Mouse (Mus musculus): Measurements from ENCODE around the gene Olfr1392. TPM values are rescaled to one million over a fixed set of nuclear protein-coding genes. Genes with fewer than 3 reads are reported as not detected.

The Olfr1392 gene
- total and polyA plus RNA-seq, 3 experiments, result not detected

- TF ChIP-seq MAZ (IDR thresholded peaks at IDR 0.05; ENCODE audit: low read depth, low read length) (no peak), HCFC1 (IDR thresholded peaks at IDR 0.05; ENCODE audit: low read depth, low read length) (no peak), RAD21 (IDR thresholded peaks at IDR 0.05; ENCODE audit: low read depth, low read length) (no peak), RCOR1 (conservative IDR thresholded peaks at IDR 0.05; ENCODE audit: low read depth, low read length) (no peak), E2F4 (IDR thresholded peaks at IDR 0.05; ENCODE audit: insufficient replicate concordance, low read depth, low read length) (no peak), CHD1 (IDR thresholded peaks at IDR 0.05; ENCODE audit: low read depth, low read length) (no peak), SIN3A (IDR thresholded peaks at IDR 0.05; ENCODE audit: low read length) (no peak), USF1 (IDR thresholded peaks at IDR 0.05; ENCODE audit: low read depth, low read length) (no peak), PAX5 (IDR thresholded peaks at IDR 0.05; ENCODE audit: low read length) (no peak), POLR2AphosphoS2 (IDR thresholded peaks at IDR 0.05; ENCODE audit: low read depth, low read length) (no peak), CTCF (conservative IDR thresholded peaks at IDR 0.05 in 1 of 2, IDR thresholded peaks at IDR 0.05 in 1 of 2; ENCODE audit: low read depth in 2 of 2, low read length in 2 of 2) (no peak)
- in situ Hi-C loops (cut with MboI; ENCODE audit: low pct_ligation_motif_present, low pct_unique_long_range_greater_than_20kb, low sequenced_read_pairs) (loop anchor here (25.0 kb wide), 1 partner anchor 162 kb away; the partner anchor contains the start of gene Olfr1396), dilution Hi-C loops (cut with MboI; ENCODE audit: extremely low pct_ligation_motif_present, extremely low pct_unique_long_range_greater_than_20kb, low sequenced_read_pairs) (no loop called here)
- H3K4me3 ChIP-seq (replicated peaks in 1 of 3; ENCODE audit: low read depth in 2 of 3, low read length in 2 of 3, poor library complexity in 1 of 3), result no peak overlapping the region
- no peaks in the 10 kb centered on the region for H3K79me2 ChIP-seq (replicated peaks; ENCODE audit: control insufficient read depth, extremely low read depth, insufficient read depth, poor library complexity, severe bottlenecking)
- peaks cover 0 to 1% of the 10 kb centered on the region in 2 experiments for H3K36me3 ChIP-seq (replicated peaks in 1 of 2; ENCODE audit: control insufficient read depth in 1 of 2, insufficient read depth in 1 of 2, low read length in 1 of 2)
- no peak overlapping the region for H3K27ac ChIP-seq (ENCODE audit: insufficient read depth, low read depth)
- no peak for DNase-seq (ENCODE audit: extremely low read depth)
- H3K9ac ChIP-seq (ENCODE audit: insufficient read depth, low read depth), result no peak overlapping the region
- no peaks in the 10 kb centered on the region for H3K27me3 ChIP-seq (replicated peaks)
- no peaks in the 10 kb centered on the region for H3K9me3 ChIP-seq (replicated peaks; ENCODE audit: low read length)
- peaks cover 0 to 3% of the 10 kb centered on the region in 2 experiments; a peak in 2 of 4 replicates for H3K4me1 ChIP-seq (ENCODE audit: control insufficient read depth in 1 of 2, insufficient read depth in 2 of 2)
- H3K4me2 ChIP-seq (ENCODE audit: insufficient read depth, low read depth, poor library complexity, severe bottlenecking), result no peak overlapping the region
These were observed 11.1 kb upstream of the Olfr1392 start for GRCm38 (mm10) chr11:49273834-49274519.

- Histone ChIP-seq H3K4me3 (replicated peaks in 1 of 3; ENCODE audit: low read depth in 2 of 3, low read length in 2 of 3, poor library complexity in 1 of 3) (no peak within 1 kb of the TSS), H3K9ac (ENCODE audit: insufficient read depth, low read depth) (no peak within 1 kb of the TSS), H3K9me3 (replicated peaks; ENCODE audit: low read length) (no peaks in the 10 kb centered on the region), H3K4me1 (ENCODE audit: control insufficient read depth in 1 of 2, insufficient read depth in 2 of 2) (no peaks in the 10 kb centered on the region), H3K36me3 (replicated peaks in 1 of 2; ENCODE audit: control insufficient read depth in 1 of 2, insufficient read depth in 1 of 2, low read length in 1 of 2) (no peaks in the 10 kb centered on the region), H3K27ac (ENCODE audit: insufficient read depth, low read depth) (no peak within 1 kb of the TSS), H3K27me3 (replicated peaks) (no peaks in the 10 kb centered on the region), H3K4me2 (ENCODE audit: insufficient read depth, low read depth, poor library complexity, severe bottlenecking) (no peak within 1 kb of the TSS), H3K79me2 (replicated peaks; ENCODE audit: control insufficient read depth, extremely low read depth, insufficient read depth, poor library complexity, severe bottlenecking) (no peaks in the 10 kb centered on the region)
- no peak for DNase-seq (ENCODE audit: extremely low read depth)
- in situ Hi-C loops (cut with MboI; ENCODE audit: low pct_ligation_motif_present, low pct_unique_long_range_greater_than_20kb, low sequenced_read_pairs), result no loop called here
- TF ChIP-seq POLR2AphosphoS2 (IDR thresholded peaks at IDR 0.05; ENCODE audit: low read depth, low read length), result no peak
- no peak for TF ChIP-seq ZKSCAN1 (IDR thresholded peaks at IDR 0.05; ENCODE audit: borderline replicate concordance, low read depth, low read length)
- no peak for TF ChIP-seq ELF1 (IDR thresholded peaks at IDR 0.05; ENCODE audit: low read depth, low read length)
- TF ChIP-seq MYC (IDR thresholded peaks at IDR 0.05; ENCODE audit: low read depth, low read length), result no peak
- no peak for TF ChIP-seq MAFK (IDR thresholded peaks at IDR 0.05; ENCODE audit: insufficient replicate concordance, low read length)
- TF ChIP-seq PAX5 (IDR thresholded peaks at IDR 0.05; ENCODE audit: low read length), result no peak
- no peak for TF ChIP-seq MEF2A (IDR thresholded peaks at IDR 0.05; ENCODE audit: borderline replicate concordance, low read depth, low read length)
- no peak for TF ChIP-seq JUN (IDR thresholded peaks at IDR 0.05; ENCODE audit: insufficient read depth, low read depth, low read length)
- no peak for TF ChIP-seq BHLHE40 (IDR thresholded peaks at IDR 0.05; ENCODE audit: low read depth, low read length)
- TF ChIP-seq ZNF384 (IDR thresholded peaks at IDR 0.05; ENCODE audit: low read depth, low read length), result no peak
- no peak for TF ChIP-seq EP300 (IDR thresholded peaks at IDR 0.05; ENCODE audit: low read length)
- no peak for TF ChIP-seq NRF1 (IDR thresholded peaks at IDR 0.05; ENCODE audit: low read depth, low read length)
- TF ChIP-seq MAX (IDR thresholded peaks at IDR 0.05; ENCODE audit: low read length), result no peak
- no peak for TF ChIP-seq CTCF (conservative IDR thresholded peaks at IDR 0.05 in 1 of 2, IDR thresholded peaks at IDR 0.05 in 1 of 2; ENCODE audit: low read depth in 2 of 2, low read length in 2 of 2)
- dilution Hi-C loops (cut with MboI; ENCODE audit: extremely low pct_ligation_motif_present, extremely low pct_unique_long_range_greater_than_20kb, low sequenced_read_pairs), result no loop called here
These were observed 6.9 kb upstream of the Olfr1392 start, which contains the start of gene Olfr1393 for GRCm38 (mm10) chr11:49278222-49278621. Gene Olfr1393, plus strand, starts transcription at chr11:49278304.
